Mouse (Mus musculus) heart, adult 8-10 months (tissue): ENCODE results near the gene Ino80d. TPM values are rescaled to one million over a fixed set of nuclear protein-coding genes. Genes with fewer than 3 reads are reported as not detected.
"Not testable (repeated sequence)": the region's sequence is repeated elsewhere in the genome, so short reads cannot be mapped to it uniquely, and the experiment has no call there.

Source experiments
- DNase-seq: peaks from one replicate; pipeline ENCODE4 v3.0.0; 2022; ENCODE audit warnings: low spot score
- total RNA-seq, 4 experiments: library from RNA; stranded (reverse); gene quantifications; 2 replicates each; pipeline ENCODE4 v1.2.4; 2022

The Ino80d gene
- 10 to 100 TPM; 15.1 to 18.8 (median 16.8) TPM for total RNA-seq

- peak; percentile 82 for DNase-seq
These were observed at the start of gene Ino80d for GRCm38 (mm10) chr1:63114136-63114781. Gene Ino80d (minus strand): TSS chr1:63114667.

DNA sequence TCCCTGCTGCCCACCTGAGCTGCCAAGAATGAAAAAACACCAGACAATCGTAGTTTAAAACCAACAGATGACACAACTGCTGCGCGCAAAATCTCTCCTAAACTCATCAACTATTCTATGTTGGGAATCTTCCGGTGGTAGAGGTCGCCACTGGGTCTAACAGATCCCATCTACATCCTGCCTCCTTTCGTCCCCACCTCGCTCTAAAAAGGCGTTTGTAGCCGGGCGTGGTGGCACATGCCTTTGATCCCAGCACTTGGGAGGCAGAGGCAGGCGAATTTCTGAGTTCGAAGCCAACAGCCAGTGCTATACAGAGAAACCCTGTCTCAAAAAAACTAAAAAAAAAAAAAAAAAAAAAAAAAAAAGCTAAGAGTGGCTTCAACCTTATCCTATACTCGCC is 25.8 kb upstream of the Ino80d start:
- DNase-seq, result no peak

DNA sequence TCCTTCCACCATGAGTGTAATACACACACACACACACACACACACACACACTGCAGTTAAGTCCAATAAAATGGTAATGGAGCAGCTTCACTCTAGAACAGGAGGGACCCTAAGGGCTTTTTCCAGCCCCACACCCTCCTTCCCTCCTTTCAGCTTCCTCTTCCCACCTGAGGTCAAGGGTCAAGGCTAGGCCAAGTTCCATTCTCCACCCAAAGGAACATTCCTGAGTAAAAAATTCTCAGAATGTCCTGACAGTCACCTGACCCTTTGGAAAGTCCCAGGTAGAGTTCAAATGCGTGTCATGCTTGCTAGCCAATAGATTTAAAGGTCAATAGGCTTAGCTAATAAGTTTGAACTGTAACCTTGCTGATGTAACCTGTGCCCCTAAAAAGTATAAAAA is 24.1 kb upstream of the Ino80d start:
- DNase-seq, result not testable (repeated sequence)

- no peak for DNase-seq
These were observed 23.5 kb upstream of the Ino80d start for GRCm38 (mm10) chr1:63137971-63138370.

DNA sequence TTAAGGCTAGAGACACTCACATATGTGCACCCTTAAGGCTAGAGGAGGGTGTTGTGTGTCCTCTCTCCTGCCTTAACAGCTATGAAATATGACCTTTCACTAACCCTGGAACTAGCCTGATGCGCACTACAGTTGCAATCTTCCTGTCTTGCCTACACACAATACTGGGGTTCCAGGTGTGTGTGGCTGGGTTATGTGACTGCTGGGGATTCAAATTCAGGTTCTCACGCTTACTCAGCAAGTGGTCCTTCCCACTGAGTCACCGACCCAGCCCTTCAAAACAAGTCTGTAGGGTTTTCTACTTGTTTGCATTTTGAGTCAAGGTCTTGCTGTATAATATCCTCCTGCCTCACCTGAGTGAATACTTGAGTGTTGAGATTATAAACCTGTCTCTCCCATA is 20.1 kb upstream of the Ino80d start:
- no peak for DNase-seq

DNA sequence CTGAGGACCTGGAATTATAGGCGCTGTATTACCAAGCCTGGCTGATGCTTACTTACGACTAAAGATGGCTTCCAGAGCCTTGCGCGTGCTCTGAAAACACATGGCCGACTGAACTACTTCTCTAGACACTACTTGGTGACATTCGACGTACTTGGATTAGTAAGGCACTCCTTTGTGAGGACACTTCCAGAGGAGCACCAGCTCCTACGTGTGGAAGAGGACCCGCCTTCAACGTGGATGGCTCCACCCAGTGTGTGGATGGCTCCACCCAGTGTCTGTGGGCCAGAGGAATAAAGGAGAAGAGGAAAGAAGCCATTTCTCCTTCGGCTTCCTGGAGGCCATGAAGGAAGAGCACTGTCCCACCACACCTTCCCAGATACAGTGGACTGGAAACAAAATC is 17.3 kb upstream of the Ino80d start:
- no peak for DNase-seq

DNA sequence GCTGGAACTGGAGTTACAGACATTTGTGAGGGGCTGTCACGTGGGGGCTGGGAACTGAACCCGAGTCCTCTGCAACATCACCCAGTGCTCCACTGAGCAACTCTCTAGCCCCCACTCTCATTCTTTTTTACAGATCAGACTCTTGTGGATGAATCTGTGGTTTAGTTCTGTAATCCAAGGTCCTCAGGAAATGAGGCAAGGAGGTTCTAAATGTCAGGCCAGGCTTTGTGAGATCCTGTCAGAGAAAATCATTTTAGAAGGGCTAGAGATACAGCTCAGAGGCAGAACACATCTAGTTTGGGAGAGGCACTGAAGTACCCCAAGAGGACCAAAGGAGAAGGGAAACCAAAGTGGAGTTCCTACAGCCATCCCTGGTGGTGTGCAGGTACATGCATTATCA is 16.4 kb upstream of the Ino80d start:
- DNase-seq, result no peak

- no peak for DNase-seq
These were observed 15.6 kb upstream of the Ino80d start for GRCm38 (mm10) chr1:63129857-63130690.

DNA sequence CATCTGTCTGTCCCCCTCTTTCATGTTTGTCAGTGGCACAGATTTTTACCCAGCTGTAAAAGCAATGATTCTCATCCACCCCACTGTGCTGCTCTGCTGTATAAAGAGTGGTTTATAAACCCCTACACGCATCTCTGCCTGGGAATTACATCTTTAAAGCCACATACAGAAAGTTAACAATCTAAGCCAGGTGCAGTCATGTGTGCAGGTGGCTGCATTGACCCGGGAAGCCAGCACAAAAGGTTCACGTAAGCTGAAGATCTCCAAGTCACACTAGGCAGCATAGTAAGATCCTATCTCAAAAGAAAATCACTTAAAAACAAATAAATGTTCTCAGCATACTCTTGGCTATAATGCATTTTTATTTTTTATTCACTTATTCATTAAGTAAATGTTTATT is 14.8 kb upstream of the Ino80d start:
- no peak for DNase-seq

DNA sequence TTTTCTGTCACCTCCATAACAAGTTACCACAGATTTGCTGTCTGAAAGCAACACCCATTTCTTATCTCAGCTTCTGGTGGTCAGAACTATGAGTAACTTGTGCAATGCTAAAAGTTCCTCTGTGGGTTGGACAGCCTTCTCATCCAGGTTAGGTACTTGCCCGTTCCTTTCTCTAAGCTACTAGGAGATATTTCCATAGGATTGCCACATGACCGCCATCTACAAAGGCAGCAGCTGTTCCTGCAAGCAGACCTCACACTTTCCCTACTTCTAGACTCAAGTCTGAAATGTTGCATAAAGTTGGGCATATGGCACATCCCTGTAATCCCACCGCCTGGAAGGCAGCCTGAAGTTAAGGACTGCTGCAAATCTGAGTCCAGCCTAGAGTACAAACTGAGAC is 11.7 kb upstream of the Ino80d start:
- no peak for DNase-seq

DNA sequence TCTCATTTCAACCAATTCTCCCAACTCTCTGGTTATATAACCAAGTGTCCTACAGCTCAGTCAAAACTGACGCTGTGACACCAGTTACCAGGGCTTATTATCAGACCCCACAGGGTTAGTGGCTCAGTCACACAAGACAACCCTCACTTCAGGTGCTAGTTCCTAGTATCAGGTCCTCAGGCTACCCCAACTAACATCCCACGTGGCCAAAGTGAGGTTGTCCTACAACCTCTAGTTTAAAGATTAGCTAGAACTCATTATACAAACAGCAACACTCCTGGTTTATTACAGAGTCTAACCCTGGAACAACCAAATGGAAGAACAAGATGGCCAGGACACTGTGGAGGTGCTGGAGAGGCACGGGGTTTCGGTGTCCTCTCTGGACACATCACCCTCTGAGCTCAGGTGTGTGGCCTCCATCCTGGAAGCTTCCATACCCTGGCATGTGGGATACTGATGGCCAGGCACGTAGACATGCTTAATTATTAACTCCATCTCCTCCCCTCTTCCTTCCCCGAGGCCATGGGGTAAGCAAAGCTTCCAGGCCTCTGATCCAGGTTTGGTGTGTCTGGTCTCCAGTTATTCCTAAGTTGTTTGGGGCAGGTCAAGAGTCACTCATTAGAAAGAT is 9.5 kb upstream of the Ino80d start:
- no peak for DNase-seq

- DNase-seq, result no peak
These were observed 7.5 kb upstream of the Ino80d start for GRCm38 (mm10) chr1:63122005-63122404.

GRCm38 (mm10) chr1:63120382-63120781 is 5.9 kb upstream of the Ino80d start:
- no peak for DNase-seq

GRCm38 (mm10) chr1:63119675-63120074 is 5.2 kb upstream of the Ino80d start:
- DNase-seq, result no peak

GRCm38 (mm10) chr1:63115540-63115939 is 1.1 kb upstream of the Ino80d start:
- DNase-seq, result no peak

DNA sequence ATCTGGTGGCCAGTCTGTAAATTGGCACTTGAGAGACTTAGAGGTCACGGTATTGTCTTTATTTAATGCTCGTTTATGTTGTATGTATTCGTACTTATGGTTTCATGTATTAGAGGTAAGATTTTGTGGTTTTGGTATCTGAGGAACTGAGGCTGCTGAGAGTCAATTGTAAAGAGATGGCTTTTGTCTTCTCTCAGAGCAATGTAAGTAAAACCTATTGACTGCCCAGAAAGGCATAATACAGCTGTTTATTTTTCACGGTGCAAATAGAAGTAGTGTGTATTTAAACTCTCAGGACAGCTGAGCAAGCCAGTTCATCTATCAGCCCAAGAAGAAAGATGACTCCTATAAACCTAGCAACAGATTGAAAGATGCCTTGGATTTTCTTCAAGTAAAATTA is 629 bp upstream of the Ino80d start:
- DNase-seq, result no peak

DNA sequence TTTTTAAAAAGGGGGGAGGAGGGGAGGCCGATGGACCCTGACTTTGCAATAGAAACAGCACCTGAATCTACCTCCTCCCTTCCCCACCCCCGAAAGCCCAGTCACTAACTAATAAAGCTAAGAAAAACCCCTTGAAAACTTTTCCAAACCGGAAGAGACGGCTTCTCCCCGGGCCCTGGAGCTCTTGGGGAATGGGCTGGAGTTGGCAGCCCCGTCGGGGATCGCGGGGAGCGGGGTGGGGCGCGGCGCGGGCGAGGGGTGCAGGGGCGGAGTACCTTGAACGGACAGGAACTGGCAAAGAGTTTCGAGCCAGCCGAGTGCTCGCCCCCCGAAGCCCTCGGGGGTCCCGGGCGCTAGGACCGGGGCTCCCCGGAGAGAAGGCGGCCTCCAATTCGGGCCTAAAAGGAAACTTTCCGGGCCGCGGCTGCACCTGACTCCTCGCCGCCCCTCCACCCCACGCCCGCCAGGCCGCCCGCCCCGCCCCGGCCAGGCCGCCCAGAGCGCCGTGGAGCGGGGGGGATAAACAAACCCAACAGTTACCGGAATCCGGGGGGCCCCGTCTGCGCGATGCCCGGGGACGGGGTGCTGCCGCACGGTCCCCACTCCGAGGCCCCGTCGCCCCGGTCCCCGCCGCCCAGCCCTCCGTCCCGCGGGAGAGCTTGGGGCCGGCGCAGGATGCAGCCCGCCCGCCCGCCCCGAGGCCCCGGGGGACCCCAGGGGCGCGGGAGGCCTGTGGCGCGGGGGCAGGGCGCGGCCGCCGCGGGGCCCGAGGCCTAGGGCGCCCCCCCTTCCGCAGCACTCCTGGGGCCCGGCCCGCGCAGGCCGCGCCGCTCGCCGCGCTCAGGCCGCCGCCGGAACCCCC is 962 bp downstream of the Ino80d start:
- peak; percentile 44 for DNase-seq

- DNase-seq, result peak; percentile 24
These were observed 1.6 kb downstream of the Ino80d start for GRCm38 (mm10) chr1:63112865-63113261.

DNA sequence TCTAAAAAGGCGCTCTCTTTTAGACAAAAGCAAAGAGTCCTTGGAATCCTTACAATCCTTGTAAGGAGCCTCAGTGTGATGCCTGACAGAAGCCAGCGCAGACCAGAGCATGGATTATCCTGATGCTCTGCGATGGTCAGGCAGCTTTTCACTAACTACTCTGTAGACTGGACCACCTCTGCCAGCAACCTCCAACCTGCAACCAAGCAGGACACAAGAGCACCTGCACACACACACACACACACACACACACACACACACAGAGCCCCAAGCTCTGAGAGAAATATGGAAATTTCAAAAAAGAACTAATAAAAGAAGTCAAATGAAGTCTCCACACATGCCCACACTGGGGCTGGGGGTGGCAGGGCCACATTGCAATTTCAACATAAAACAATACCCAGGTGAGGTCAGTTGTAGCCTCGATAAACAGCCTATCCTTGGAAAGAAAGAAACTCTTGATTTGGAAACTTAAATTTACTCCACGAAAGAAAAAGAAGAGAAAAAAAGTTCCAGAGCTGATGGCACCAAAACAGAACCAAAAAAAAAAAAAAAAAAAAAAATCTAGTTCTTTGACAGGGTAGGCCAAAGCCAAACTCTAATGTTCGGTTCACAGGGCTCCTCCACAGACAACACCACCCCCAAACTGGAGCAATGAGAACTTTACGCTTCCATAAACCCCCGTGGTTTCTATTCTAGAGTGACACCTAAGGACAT is 2.2 kb downstream of the Ino80d start:
- no peak for DNase-seq

- DNase-seq, result no peak
These were observed 3.8 kb downstream of the Ino80d start for GRCm38 (mm10) chr1:63110536-63111285.
